Mouse (Mus musculus) neutrophil, adult 65 days (primary cell): ENCODE measurements around the gene Pgm1. TPM values are rescaled to one million over a fixed set of nuclear protein-coding genes. Genes with fewer than 3 reads are reported as not detected.

Source experiments
- total RNA-seq: library from RNA; stranded (reverse); gene quantifications from 2 replicates; pipeline ENCODE4 v1.2.4, GENCODE M21; 2023

Gene Pgm1
- 14.0 and 17.7 TPM in 2 replicates for total RNA-seq

GRCm38 (mm10) chr4:99929149-99929612, at the start of gene Pgm1:
Gene Pgm1, plus strand, starts transcription at chr4:99929414.

DNA sequence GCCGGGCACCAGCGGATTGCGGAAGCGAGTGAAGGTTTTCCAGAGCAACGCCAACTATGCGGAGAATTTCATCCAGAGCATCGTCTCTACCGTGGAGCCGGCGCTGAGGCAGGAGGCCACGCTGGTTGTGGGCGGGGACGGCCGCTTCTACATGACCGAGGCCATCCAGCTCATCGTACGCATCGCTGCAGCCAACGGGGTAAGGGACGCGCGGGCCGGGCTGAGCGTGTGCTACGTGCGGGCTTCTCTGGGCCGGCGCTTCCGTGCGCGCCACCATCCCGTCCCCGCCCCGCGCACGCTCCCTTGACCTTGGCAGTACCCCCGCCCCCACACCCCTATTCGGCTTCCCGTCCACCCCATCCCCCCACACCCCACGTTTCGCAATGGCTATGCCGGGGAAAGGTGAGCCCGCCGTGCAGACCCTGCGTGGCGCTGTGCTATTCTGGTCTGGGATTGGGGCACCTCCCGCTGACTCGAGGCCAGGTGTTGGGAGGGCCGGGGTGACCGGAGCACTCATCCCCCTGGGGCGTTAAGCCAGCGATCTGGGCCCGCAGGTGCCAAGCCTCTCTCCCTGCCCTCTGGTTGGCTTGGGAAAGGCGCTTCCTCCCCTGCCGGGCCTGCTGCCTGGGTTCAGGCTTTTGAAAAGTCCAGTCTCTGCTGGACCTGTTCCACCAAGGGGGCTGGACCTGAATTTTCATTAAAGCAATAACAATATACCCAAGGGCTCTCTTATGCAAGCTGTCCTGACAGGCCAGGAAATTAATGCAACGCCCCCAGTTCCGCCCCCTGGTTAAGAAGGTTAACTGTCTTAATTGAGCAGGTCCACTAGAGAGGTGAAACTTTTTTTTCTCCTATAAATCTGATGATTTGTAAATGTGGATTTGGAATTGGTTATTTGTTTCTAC, 651 bp downstream of the Pgm1 start, which contains the start of gene Itgb3bp:
Itgb3bp (minus strand) TSS at position 201 of the 905 bp plus-strand sequence.

Other genes with a start within 250 kb of the Pgm1 start
- 1.6 and 4.8 TPM in 2 replicates for gene Alg6, start 213.8 kb upstream of the Pgm1 start, total RNA-seq
- gene Efcab7, start 100.2 kb upstream of the Pgm1 start, total RNA-seq = 1.7 and 1.9 TPM in 2 replicates
- gene Itgb3bp, start 399 bp downstream of the Pgm1 start, total RNA-seq = 1.2 and 2.2 TPM in 2 replicates
- gene Ror1, start 166.4 kb downstream of the Pgm1 start, total RNA-seq = 0.09 TPM in 1 of 2 replicates, not detected in the other